Mouse (Mus musculus): ENCODE data around the gene Utp18. TPM values are rescaled to one million over a fixed set of nuclear protein-coding genes. Genes with fewer than 3 reads are reported as not detected.
A peak's percentile ranks its signal among the peaks of the same experiment; 100 is the strongest.

Gene Utp18
- total and polyA plus RNA-seq, 3 experiments = 63.4 to 111 TPM; not detected in 1

DNA sequence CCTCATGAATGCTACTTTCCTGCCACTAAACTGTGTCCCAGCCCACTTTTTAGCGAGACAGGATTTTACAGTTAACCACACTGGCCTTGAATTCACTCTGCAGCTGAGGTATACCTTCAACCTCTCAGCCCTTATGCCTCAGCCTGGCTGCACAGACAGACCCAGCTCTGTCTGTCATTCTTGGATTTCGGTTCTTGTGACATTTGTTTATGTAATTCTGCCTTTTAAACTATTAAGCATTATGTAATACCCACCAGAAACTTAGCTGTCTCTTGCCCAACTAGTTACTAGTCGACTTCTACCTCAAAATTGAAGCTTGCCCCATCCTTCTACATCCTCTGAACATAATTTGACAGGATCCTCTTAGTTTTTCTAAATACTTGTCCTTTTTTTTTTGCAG, 22.3 kb upstream of the Utp18 start:
- Histone ChIP-seq H3K27me3 (ENCODE audit: control insufficient read depth in 1 of 2, insufficient read depth in 2 of 2, low read length in 2 of 2) (no peaks in the 10 kb centered on the region), H3K27ac (ENCODE audit: control insufficient read depth, low read depth, low read length) (no peak overlapping the region), H3K4me3 (ENCODE audit: control insufficient read depth in 1 of 2, insufficient read depth in 1 of 2, low read depth in 2 of 2, low read length in 2 of 2) (no peak overlapping the region), H3K9ac (ENCODE audit: control insufficient read depth, low read depth, low read length, poor library complexity, severe bottlenecking) (no peak overlapping the region), H3K79me2 (ENCODE audit: control insufficient read depth, insufficient read depth, low read length, poor library complexity) (no peaks in the 10 kb centered on the region), H3K36me3 (ENCODE audit: control insufficient read depth in 1 of 2, insufficient read depth in 2 of 2, low read length in 2 of 2) (peaks cover 0 to 60% of the 10 kb centered on the region in 2 experiments; a peak in 2 of 4 replicates), H3K9me3 (replicated peaks; ENCODE audit: insufficient read depth, low read length) (no peaks in the 10 kb centered on the region), H3K4me1 (ENCODE audit: control insufficient read depth in 1 of 2, insufficient read depth in 2 of 2, low read length in 2 of 2) (no peaks in the 10 kb centered on the region)
- no peak for TF ChIP-seq EP300 (IDR thresholded peaks at IDR 0.05; ENCODE audit: low read depth in 1 of 2, low read length in 2 of 2)
- TF ChIP-seq MAFK (IDR thresholded peaks at IDR 0.05; ENCODE audit: borderline replicate concordance, low read depth, low read length) = no peak
- no peak for TF ChIP-seq MYC (IDR thresholded peaks at IDR 0.05; ENCODE audit: low read depth, low read length)
- no peak for DNase-seq (ENCODE audit: low read depth, low spot score)

DNA sequence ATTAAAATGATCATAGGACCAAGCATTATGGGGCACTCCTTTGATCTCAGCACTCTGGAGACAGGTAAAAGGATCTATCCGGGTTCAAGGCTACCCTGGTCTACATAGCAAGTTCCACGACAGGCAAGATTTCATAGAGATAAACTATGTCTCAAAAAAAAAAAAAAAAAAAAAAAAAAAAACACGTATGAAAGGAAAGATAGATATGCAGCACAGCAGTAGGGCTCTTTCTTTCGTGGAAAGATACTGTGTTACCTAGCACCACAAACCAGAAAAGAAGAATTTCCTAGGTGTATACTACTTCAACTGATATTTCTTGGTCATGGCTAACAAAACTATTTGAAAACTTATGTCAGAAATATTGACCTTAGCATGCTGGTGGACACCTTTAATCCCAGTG, 21.3 kb upstream of the Utp18 start:
- Histone ChIP-seq H3K27me3 (ENCODE audit: control insufficient read depth in 1 of 2, insufficient read depth in 2 of 2, low read length in 2 of 2) (no peaks in the 10 kb centered on the region), H3K9me3 (replicated peaks; ENCODE audit: insufficient read depth, low read length) (no peaks in the 10 kb centered on the region), H3K9ac (ENCODE audit: control insufficient read depth, low read depth, low read length, poor library complexity, severe bottlenecking) (no peak overlapping the region), H3K4me3 (ENCODE audit: control insufficient read depth in 1 of 2, insufficient read depth in 1 of 2, low read depth in 2 of 2, low read length in 2 of 2) (no peak overlapping the region), H3K4me1 (ENCODE audit: control insufficient read depth in 1 of 2, insufficient read depth in 2 of 2, low read length in 2 of 2) (no peaks in the 10 kb centered on the region), H3K79me2 (ENCODE audit: control insufficient read depth, insufficient read depth, low read length, poor library complexity) (peaks cover 2% of the 10 kb centered on the region), H3K27ac (ENCODE audit: control insufficient read depth, low read depth, low read length) (no peak overlapping the region), H3K36me3 (ENCODE audit: control insufficient read depth in 1 of 2, insufficient read depth in 2 of 2, low read length in 2 of 2) (peaks cover 0 to 52% of the 10 kb centered on the region in 2 experiments; a peak in 2 of 4 replicates)
- DNase-seq (ENCODE audit: low read depth, low spot score) = no peak
- TF ChIP-seq ETS1 (IDR thresholded peaks at IDR 0.05; ENCODE audit: low read depth, low read length) (no peak), ZNF384 (IDR thresholded peaks at IDR 0.05; ENCODE audit: low read depth, low read length) (peak; percentile 65)

DNA sequence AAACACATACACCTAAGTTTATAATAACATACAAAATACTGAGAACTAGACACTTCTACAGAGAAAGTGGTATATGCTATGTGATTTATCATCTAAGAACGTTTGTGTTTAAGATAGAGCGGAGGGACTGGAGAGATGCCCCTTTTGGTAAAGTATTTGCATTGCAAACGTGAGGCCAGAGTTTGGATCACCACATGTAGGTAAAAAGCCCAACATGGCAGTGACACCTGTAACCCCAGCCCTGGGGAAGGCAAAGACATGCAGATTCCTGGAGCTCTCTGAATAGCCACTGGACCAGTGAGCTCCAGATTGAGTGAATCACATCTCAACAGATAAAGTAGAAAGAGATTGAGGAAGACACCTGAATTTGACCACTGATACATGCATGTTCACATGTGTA, 12.2 kb upstream of the Utp18 start:
- H3K9ac ChIP-seq (ENCODE audit: control insufficient read depth, low read depth, low read length, poor library complexity, severe bottlenecking) = no peak overlapping the region
- peaks cover 17% of the 10 kb centered on the region for H3K79me2 ChIP-seq (ENCODE audit: control insufficient read depth, insufficient read depth, low read length, poor library complexity)
- no peak for DNase-seq (ENCODE audit: low read depth, low spot score)
- no peaks in the 10 kb centered on the region for H3K9me3 ChIP-seq (replicated peaks; ENCODE audit: insufficient read depth, low read length)
- TF ChIP-seq MEF2A (IDR thresholded peaks at IDR 0.05; ENCODE audit: extremely low read depth, insufficient replicate concordance, low read depth, low read length, poor library complexity, severe bottlenecking) = no peak
- H3K27me3 ChIP-seq (ENCODE audit: control insufficient read depth in 1 of 2, insufficient read depth in 2 of 2, low read length in 2 of 2) = no peaks in the 10 kb centered on the region
- no peaks in the 10 kb centered on the region for H3K4me1 ChIP-seq (ENCODE audit: control insufficient read depth in 1 of 2, insufficient read depth in 2 of 2, low read length in 2 of 2)
- no peak overlapping the region for H3K27ac ChIP-seq (ENCODE audit: control insufficient read depth, low read depth, low read length)
- H3K36me3 ChIP-seq (ENCODE audit: control insufficient read depth in 1 of 2, insufficient read depth in 2 of 2, low read length in 2 of 2) = peaks cover 0 to 22% of the 10 kb centered on the region in 2 experiments; a peak in 3 of 4 replicates
- no peak overlapping the region for H3K4me3 ChIP-seq (ENCODE audit: control insufficient read depth in 1 of 2, insufficient read depth in 1 of 2, low read depth in 2 of 2, low read length in 2 of 2)

DNA sequence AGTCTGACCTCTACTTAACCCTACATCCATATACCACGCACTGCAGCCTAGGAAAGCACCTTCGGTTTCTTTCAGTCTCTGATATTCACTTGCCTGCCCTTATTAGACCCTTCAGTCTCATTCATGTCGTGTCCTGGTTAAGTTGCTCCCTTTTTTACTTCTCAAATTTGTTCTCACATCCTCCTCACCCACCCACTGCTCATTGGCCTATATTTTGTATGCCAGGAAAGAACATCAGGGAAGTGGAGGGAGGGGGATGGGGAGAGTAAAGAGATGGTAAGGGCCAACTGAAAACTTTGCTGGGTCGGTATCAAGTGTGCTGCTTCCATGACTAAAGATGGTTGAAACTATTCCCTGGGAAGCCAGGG, 1.5 kb upstream of the Utp18 start:
- no peaks in the 10 kb centered on the region for H3K9me3 ChIP-seq (replicated peaks; ENCODE audit: insufficient read depth, low read length)
- peaks cover 61% of the 10 kb centered on the region for H3K79me2 ChIP-seq (ENCODE audit: control insufficient read depth, insufficient read depth, low read length, poor library complexity)
- H3K4me1 ChIP-seq (ENCODE audit: control insufficient read depth in 1 of 2, insufficient read depth in 2 of 2, low read length in 2 of 2) = peaks cover 9 to 13% of the 10 kb centered on the region in 2 experiments
- H3K9ac ChIP-seq (ENCODE audit: control insufficient read depth, low read depth, low read length, poor library complexity, severe bottlenecking) = peak overlapping the region; percentile 98
- peak overlapping the region; percentile 94 for H3K27ac ChIP-seq (ENCODE audit: control insufficient read depth, low read depth, low read length)
- H3K36me3 ChIP-seq (ENCODE audit: control insufficient read depth in 1 of 2, insufficient read depth in 2 of 2, low read length in 2 of 2) = peaks cover 27 to 35% of the 10 kb centered on the region in 2 experiments
- H3K4me3 ChIP-seq (ENCODE audit: control insufficient read depth in 1 of 2, insufficient read depth in 1 of 2, low read depth in 2 of 2, low read length in 2 of 2) = peak overlapping the region; percentile 87 to 89
- H3K27me3 ChIP-seq (ENCODE audit: control insufficient read depth in 1 of 2, insufficient read depth in 2 of 2, low read length in 2 of 2) = no peaks in the 10 kb centered on the region
- no peak for DNase-seq (ENCODE audit: low read depth, low spot score)
- TF ChIP-seq TCF12 (IDR thresholded peaks at IDR 0.05; ENCODE audit: low read depth, low read length) = no peak
- TF ChIP-seq BHLHE40 (IDR thresholded peaks at IDR 0.05; ENCODE audit: borderline replicate concordance, low read depth, low read length) = no peak
- no peak for TF ChIP-seq ZKSCAN1 (IDR thresholded peaks at IDR 0.05; ENCODE audit: low read depth, low read length)
- TF ChIP-seq MXI1 (IDR thresholded peaks at IDR 0.05; ENCODE audit: low read depth, low read length) = no peak
- no peak for TF ChIP-seq SMC3 (IDR thresholded peaks at IDR 0.05; ENCODE audit: low read depth, low read length)
- TF ChIP-seq POLR2AphosphoS5 (IDR thresholded peaks at IDR 0.05; ENCODE audit: borderline replicate concordance, low read depth, low read length) = no peak
- no peak for TF ChIP-seq RCOR1 (IDR thresholded peaks at IDR 0.05; ENCODE audit: low read depth, low read length)
- TF ChIP-seq KAT2A (conservative IDR thresholded peaks at IDR 0.05; ENCODE audit: low read depth, low read length) = no peak
- no peak for TF ChIP-seq CHD2 (IDR thresholded peaks at IDR 0.05; ENCODE audit: low read length)
- no peak for TF ChIP-seq MAX (IDR thresholded peaks at IDR 0.05; ENCODE audit: low read length)
- TF ChIP-seq POLR2A (IDR thresholded peaks at IDR 0.05; ENCODE audit: control insufficient read depth in 1 of 2, insufficient read depth in 1 of 2, low read depth in 1 of 2, low read length in 2 of 2, poor library complexity in 1 of 2) = no peak
- no peak for TF ChIP-seq MYB (IDR thresholded peaks at IDR 0.05; ENCODE audit: low read depth, low read length)
- TF ChIP-seq HCFC1 (IDR thresholded peaks at IDR 0.05; ENCODE audit: low read depth, low read length) = no peak
- TF ChIP-seq MAFK (IDR thresholded peaks at IDR 0.05; ENCODE audit: borderline replicate concordance, low read depth, low read length) = no peak
- TF ChIP-seq TAL1 (IDR thresholded peaks at IDR 0.05; ENCODE audit: low read length) = no peak
- TF ChIP-seq ZC3H11A (IDR thresholded peaks at IDR 0.05; ENCODE audit: low read depth, low read length) = no peak
- TF ChIP-seq CHD1 (IDR thresholded peaks at IDR 0.05; ENCODE audit: low read depth, low read length) = no peak
